Mouse (Mus musculus): Measurements from ENCODE around the gene Atg13. TPM values are rescaled to one million over a fixed set of nuclear protein-coding genes. Genes with fewer than 3 reads are reported as not detected.

Gene Atg13
- polyA plus RNA-seq, 1 experiment from 2014 or later = 29.3 TPM

GRCm38 (mm10) chr2:91718276-91718675, 7.9 kb upstream of the Atg13 start:
- ATAC-seq (ENCODE audit: low FRiP score) = no peak
- Histone ChIP-seq H3K36me3 (replicated peaks) (peaks cover 21% of the 10 kb centered on the region), H3K27me3 (no peaks in the 10 kb centered on the region), H3K4me3 (replicated peaks) (no peak overlapping the region), H3K9ac (no peak overlapping the region), H3K27ac (no peak overlapping the region), H3K4me1 (no peaks in the 10 kb centered on the region), H3K4me2 (no peak overlapping the region), H3K9me3 (no peaks in the 10 kb centered on the region)
- WGBS = 96% methylated on average over 6 of the region's 6 CpGs

DNA sequence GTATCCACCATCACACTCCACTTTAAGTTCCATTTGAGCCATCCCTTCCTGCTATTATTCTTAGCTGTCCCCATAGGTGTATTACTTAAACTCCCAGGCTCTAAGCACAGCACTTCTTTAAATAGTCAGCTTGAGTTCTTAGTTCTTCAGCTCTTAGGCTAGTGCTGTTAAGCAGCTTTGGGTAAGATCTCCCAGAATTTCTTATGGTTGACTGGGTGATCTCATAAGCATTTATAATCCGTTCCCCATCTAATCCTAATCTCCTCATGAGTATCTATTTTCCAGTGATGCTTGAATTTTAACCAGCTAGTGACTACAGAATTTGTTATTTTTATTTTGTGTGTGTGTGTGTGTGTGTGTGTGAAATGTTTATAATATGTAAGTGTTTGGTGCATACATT, 4.5 kb upstream of the Atg13 start:
- Histone ChIP-seq H3K4me3 (replicated peaks) (no peak overlapping the region), H3K36me3 (replicated peaks) (peaks cover 10% of the 10 kb centered on the region; the same call in 1 of the 2 replicates), H3K9me3 (no peaks in the 10 kb centered on the region), H3K4me1 (peaks cover 9% of the 10 kb centered on the region), H3K9ac (no peak overlapping the region), H3K27me3 (no peaks in the 10 kb centered on the region), H3K4me2 (no peak overlapping the region), H3K27ac (no peak overlapping the region)
- 87% methylated on average over 1 of the region's 1 CpGs for WGBS
- ATAC-seq (ENCODE audit: low FRiP score) = no peak

DNA sequence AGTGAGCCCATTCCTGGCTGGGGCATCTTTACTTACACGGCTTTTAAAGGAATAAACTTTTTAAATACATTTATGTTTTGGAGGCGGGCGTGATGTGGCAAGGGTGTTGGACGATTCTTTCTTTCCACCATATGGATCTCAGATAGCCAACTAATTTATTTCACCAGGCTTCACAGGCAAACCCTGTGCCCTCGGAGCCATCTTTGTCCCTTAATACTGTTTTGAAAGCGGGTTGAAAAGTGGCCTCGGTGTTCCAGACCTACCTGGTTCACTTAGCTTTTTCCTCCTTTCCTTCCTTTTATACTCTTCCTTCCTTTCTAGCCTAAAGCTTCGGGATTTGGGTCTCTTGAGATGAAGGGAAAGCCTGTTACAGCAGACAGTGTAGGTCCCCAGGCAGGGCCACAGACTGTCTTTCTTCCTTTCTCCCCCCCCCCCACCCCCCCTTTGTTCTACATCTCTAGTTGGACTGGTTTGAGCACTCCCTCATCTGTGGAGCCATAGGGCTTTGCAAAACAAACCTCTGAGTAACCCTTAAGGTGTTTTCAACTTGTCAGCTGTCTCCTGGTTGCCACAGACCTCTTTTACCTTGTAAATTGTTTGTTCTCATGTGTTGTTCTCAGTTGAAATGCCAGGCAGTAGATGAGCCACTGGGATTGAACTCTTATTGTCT, 1.0 kb upstream of the Atg13 start:
- H3K9ac ChIP-seq = peak overlapping the region; percentile 66
- H3K4me3 ChIP-seq (replicated peaks) = peak overlapping the region; percentile 82
- H3K36me3 ChIP-seq (replicated peaks) = peaks cover 3% of the 10 kb centered on the region; the same call in 1 of the 2 replicates
- no peaks in the 10 kb centered on the region for H3K9me3 ChIP-seq
- WGBS = 5% methylated on average over 8 of the region's 8 CpGs
- ATAC-seq (ENCODE audit: low FRiP score) = no peak
- no peaks in the 10 kb centered on the region for H3K27me3 ChIP-seq
- peaks cover 16% of the 10 kb centered on the region for H3K4me1 ChIP-seq
- peak overlapping the region; percentile 71 for H3K27ac ChIP-seq
- peak overlapping the region; percentile 68 for H3K4me2 ChIP-seq

DNA sequence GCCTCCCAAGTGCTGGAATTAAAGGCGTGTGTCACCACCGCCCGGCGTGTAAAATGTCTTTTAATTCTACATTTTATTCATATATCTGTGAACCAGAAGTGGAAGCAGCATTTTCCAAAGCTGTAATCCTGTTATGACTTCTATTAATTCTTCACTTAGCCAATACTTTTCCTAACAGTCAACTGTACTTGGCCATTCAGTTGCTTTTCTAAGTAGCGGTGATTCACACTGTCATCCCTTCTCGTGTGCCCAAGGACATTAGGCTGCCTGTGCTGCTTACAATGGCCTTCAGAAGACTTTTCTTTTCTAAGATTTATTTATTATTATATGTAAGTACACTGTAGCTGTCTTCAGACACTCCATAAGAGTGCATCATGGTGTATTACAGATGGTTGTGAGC, 2.0 kb downstream of the Atg13 start:
- Histone ChIP-seq H3K9me3 (no peaks in the 10 kb centered on the region), H3K4me3 (replicated peaks) (no peak overlapping the region), H3K27me3 (no peaks in the 10 kb centered on the region), H3K4me2 (no peak overlapping the region), H3K4me1 (peaks cover 16% of the 10 kb centered on the region), H3K36me3 (replicated peaks) (no peaks in the 10 kb centered on the region), H3K9ac (no peak overlapping the region), H3K27ac (no peak overlapping the region)
- no peak for ATAC-seq (ENCODE audit: low FRiP score)
- 97% methylated on average over 6 of the region's 6 CpGs for WGBS

DNA sequence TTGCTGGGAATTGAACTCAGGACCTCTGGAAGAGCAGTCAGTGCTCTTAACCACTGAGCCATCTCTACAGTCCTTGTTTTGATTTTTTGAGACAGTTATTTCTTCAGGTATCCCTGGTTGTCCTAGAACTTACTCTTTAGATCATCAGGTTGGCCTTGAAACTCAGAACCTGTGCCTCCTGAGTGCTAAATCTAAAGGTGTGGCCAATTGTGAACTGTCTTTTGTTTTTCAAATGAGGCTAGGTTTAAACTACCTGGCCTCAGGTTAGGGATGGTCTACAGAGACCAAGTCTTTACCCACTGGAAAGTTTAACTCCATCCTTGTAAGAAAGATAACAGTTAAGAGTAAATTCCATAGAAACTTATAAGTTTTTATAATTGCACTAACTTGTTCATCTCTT, 3.9 kb downstream of the Atg13 start:
- Histone ChIP-seq H3K4me2 (no peak overlapping the region), H3K4me1 (peaks cover 12% of the 10 kb centered on the region), H3K9me3 (no peaks in the 10 kb centered on the region), H3K27me3 (no peaks in the 10 kb centered on the region), H3K27ac (no peak overlapping the region), H3K9ac (no peak overlapping the region), H3K36me3 (replicated peaks) (no peaks in the 10 kb centered on the region), H3K4me3 (replicated peaks) (no peak overlapping the region)
- ATAC-seq (ENCODE audit: low FRiP score) = no peak

- H3K4me3 ChIP-seq (replicated peaks) = no peak overlapping the region
- peaks cover 8% of the 10 kb centered on the region for H3K4me1 ChIP-seq
- H3K9ac ChIP-seq = no peak overlapping the region
- no peaks in the 10 kb centered on the region for H3K27me3 ChIP-seq
- no peak overlapping the region for H3K4me2 ChIP-seq
- no peaks in the 10 kb centered on the region for H3K9me3 ChIP-seq
- ATAC-seq (ENCODE audit: low FRiP score) = no peak
- 89% methylated on average over 6 of the region's 6 CpGs for WGBS
- H3K27ac ChIP-seq = no peak overlapping the region
- H3K36me3 ChIP-seq (replicated peaks) = no peaks in the 10 kb centered on the region
These were observed 4.6 kb downstream of the Atg13 start for GRCm38 (mm10) chr2:91705736-91706135.

- H3K9me3 ChIP-seq = no peaks in the 10 kb centered on the region
- no peaks in the 10 kb centered on the region for H3K36me3 ChIP-seq (replicated peaks)
- no peak for ATAC-seq (ENCODE audit: low FRiP score)
- no peak overlapping the region for H3K9ac ChIP-seq
- no peak overlapping the region for H3K27ac ChIP-seq
- no peaks in the 10 kb centered on the region for H3K27me3 ChIP-seq
- H3K4me3 ChIP-seq (replicated peaks) = no peak overlapping the region
- no peak overlapping the region for H3K4me2 ChIP-seq
- 97% methylated on average over 2 of the region's 2 CpGs for WGBS
- H3K4me1 ChIP-seq = no peaks in the 10 kb centered on the region
These were observed 9.0 kb downstream of the Atg13 start for GRCm38 (mm10) chr2:91701366-91701765.

- 74% methylated on average over 1 of the region's 1 CpGs for WGBS
- no peak for ATAC-seq (ENCODE audit: low FRiP score)
These were observed 11.2 kb downstream of the Atg13 start for GRCm38 (mm10) chr2:91699225-91699624.

GRCm38 (mm10) chr2:91696225-91696590, 14.2 kb downstream of the Atg13 start:
- Histone ChIP-seq H3K27me3 (no peaks in the 10 kb centered on the region), H3K27ac (no peak overlapping the region), H3K4me1 (no peaks in the 10 kb centered on the region), H3K9ac (no peak overlapping the region), H3K4me3 (replicated peaks) (no peak overlapping the region), H3K4me2 (no peak overlapping the region), H3K36me3 (replicated peaks) (peaks cover 14% of the 10 kb centered on the region), H3K9me3 (no peaks in the 10 kb centered on the region)
- 89% methylated on average over 1 of the region's 1 CpGs for WGBS
- ATAC-seq (ENCODE audit: low FRiP score) = no peak

More at GRCm38 (mm10) chr2:91699225-91699624, 11.2 kb downstream of the Atg13 start:
- Histone ChIP-seq H3K4me2 (no peak overlapping the region), H3K4me1 (no peaks in the 10 kb centered on the region), H3K27ac (no peak overlapping the region), H3K27me3 (no peaks in the 10 kb centered on the region), H3K9me3 (no peaks in the 10 kb centered on the region), H3K9ac (no peak overlapping the region), H3K4me3 (replicated peaks) (no peak overlapping the region), H3K36me3 (replicated peaks) (peaks cover 12% of the 10 kb centered on the region)

DNA sequence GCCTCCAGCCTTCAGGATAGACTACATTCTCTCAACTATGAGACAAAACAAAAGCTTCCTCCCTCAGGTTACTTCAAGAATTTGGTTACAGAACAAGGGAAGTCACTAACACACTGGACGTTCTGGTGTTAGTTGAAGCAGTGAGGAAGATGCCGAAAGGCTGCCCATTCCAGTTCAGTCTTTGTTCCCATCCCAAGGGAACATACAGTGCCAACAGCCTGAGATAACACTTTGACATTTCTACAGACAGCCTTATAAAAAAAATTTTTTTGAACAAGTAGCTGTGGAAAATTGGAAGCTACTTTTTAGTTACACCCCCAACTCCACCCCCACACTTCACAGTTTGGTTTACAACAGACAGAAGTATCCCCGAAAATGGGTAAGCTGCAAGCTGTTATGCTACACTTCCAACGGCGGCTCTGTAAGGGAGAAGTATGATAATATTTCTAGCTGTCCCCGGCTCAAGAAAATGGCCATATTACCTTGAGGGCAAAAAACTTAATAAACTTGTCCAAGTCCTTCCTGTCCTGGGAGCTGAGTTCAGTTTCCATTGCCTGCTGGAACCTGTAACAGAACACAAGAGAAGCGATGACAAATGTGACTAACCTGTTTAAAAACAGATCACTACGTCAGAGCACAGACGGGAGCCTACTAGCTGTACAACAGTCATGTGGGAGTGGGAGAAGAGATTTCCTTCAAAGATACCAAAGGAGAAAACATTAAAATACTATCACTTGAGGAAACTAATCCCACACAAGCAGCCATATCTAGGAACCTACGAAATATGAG, 14.7 kb downstream of the Atg13 start:
- Histone ChIP-seq H3K4me2 (no peak overlapping the region), H3K4me3 (replicated peaks) (no peak overlapping the region), H3K27ac (no peak overlapping the region), H3K27me3 (no peaks in the 10 kb centered on the region), H3K36me3 (replicated peaks) (peaks cover 14% of the 10 kb centered on the region), H3K9ac (no peak overlapping the region), H3K4me1 (no peaks in the 10 kb centered on the region), H3K9me3 (no peaks in the 10 kb centered on the region)
- 93% methylated on average over 10 of the region's 10 CpGs for WGBS
- ATAC-seq (ENCODE audit: low FRiP score) = no peak

GRCm38 (mm10) chr2:91689452-91689851, 20.9 kb downstream of the Atg13 start:
- no peak overlapping the region for H3K4me3 ChIP-seq (replicated peaks)
- no peak overlapping the region for H3K4me2 ChIP-seq
- ATAC-seq (ENCODE audit: low FRiP score) = no peak
- H3K4me1 ChIP-seq = no peaks in the 10 kb centered on the region
- no peak overlapping the region for H3K27ac ChIP-seq
- H3K36me3 ChIP-seq (replicated peaks) = peaks cover 24% of the 10 kb centered on the region
- WGBS = 91% methylated on average over 7 of the region's 7 CpGs
- no peak overlapping the region for H3K9ac ChIP-seq
- H3K27me3 ChIP-seq = no peaks in the 10 kb centered on the region
- H3K9me3 ChIP-seq = no peaks in the 10 kb centered on the region

DNA sequence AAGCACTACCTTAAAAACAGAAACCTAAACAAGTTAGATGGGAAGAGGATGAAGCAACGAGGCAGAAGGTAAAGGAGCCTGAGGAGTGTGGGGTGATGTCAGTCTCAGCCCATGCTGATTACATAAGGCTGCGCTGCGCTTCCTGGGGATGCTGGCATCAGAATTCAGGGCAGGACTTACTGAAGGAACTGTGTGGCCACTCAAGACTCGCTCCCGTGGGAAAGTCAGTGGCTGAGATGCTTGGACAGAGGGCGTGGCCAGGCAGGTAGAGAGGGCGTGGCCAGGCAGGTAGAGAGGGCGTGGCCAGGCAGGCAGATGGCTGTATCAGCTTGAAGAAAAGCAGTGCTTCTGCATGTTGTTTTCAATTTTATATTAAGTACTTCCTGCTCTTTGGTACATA, 26.5 kb downstream of the Atg13 start:
- Histone ChIP-seq H3K27me3 (no peaks in the 10 kb centered on the region), H3K27ac (no peak overlapping the region), H3K4me1 (no peaks in the 10 kb centered on the region), H3K9ac (no peak overlapping the region), H3K4me2 (no peak overlapping the region), H3K36me3 (replicated peaks) (peaks cover 52% of the 10 kb centered on the region), H3K9me3 (no peaks in the 10 kb centered on the region), H3K4me3 (replicated peaks) (no peak overlapping the region)
- 81% methylated on average over 8 of the region's 8 CpGs for WGBS
- ATAC-seq (ENCODE audit: low FRiP score) = no peak

- Histone ChIP-seq H3K36me3 (replicated peaks) (peaks cover 56% of the 10 kb centered on the region), H3K4me3 (replicated peaks) (no peak overlapping the region), H3K27me3 (no peaks in the 10 kb centered on the region), H3K4me1 (no peaks in the 10 kb centered on the region), H3K4me2 (no peak overlapping the region), H3K9ac (no peak overlapping the region), H3K9me3 (no peaks in the 10 kb centered on the region), H3K27ac (no peak overlapping the region)
- 0 out of 2 replicates have a peak, but pooled peaks have one; percentile 27 for ATAC-seq (ENCODE audit: low FRiP score)
- 63% methylated on average over 4 of the region's 4 CpGs for WGBS
These were observed 27.5 kb downstream of the Atg13 start for GRCm38 (mm10) chr2:91682850-91683249.

Data from forebrain, embryonic 12.5 days (tissue).